12 mouse cellular contexts compared by ENCODE assay signal in the genomic region with DNA sequence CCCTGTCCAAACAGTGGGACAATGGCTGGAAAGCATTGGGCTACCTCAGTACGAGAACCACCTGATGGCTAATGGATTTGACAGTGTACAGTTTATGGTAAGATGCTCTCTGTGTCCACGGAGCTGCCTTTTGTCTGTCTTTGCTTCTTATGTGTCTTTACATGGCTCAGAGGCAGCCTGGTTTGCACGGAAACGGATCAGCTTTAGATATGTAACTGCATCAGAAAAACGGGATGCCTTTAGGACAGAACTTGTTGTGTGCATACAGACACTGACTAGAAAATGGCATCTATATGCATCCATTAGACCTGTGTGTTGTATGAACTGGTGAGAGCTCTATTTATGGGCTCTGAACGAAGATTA.
DNase-seq lines count a peak whose midpoint lies in the region; ATAC-seq and TF ChIP-seq lines count a peak whose summit lies in the region.
"Had no signal": no experiment of that assay in that cellular context is flagged by ENCODE, and none has a peak within 500 bp of the region (broad histone marks: within the 10 kb centered on the region; RNA-seq: fewer than 3 reads in every experiment).

No protein-coding gene starts in this region.

- TF ChIP-seq EP300 in heart, adult 2 months (IDR thresholded peaks at IDR 0.05; ENCODE audit: insufficient read depth, low read depth, low read length), result no peak

- H3K4me3 ChIP-seq in heart, embryonic 15.5 days, result peak overlapping the region; percentile 31
- H3K4me3 ChIP-seq in heart, adult 2 months, result no peak overlapping the region
- H3K4me3 ChIP-seq in embryonic facial prominence, embryonic 15.5 days (replicated peaks), result no peak overlapping the region
- no peak overlapping the region for H3K4me3 ChIP-seq in limb, embryonic 13.5 days
- H3K4me3 ChIP-seq: liver, embryonic 13.5 days had no signal

- H3K27ac ChIP-seq in heart, embryonic 15.5 days, result no peak overlapping the region
- no peak overlapping the region for H3K27ac ChIP-seq in heart, adult 2 months
- no peak overlapping the region for H3K27ac ChIP-seq in embryonic facial prominence, embryonic 15.5 days (replicated peaks)
- H3K27ac ChIP-seq in limb, embryonic 13.5 days, result no peak overlapping the region
- H3K27ac ChIP-seq: liver, embryonic 13.5 days had no signal

- TF ChIP-seq POLR2A in heart, adult 2 months (IDR thresholded peaks at IDR 0.05; ENCODE audit: insufficient read depth, low read depth, low read length), result no peak

- WGBS in heart, embryonic 15.5 days, result 56% methylated on average over 6 of the region's 6 CpGs
- 63% methylated on average over 6 of the region's 6 CpGs for WGBS in heart, adult 2 months
- WGBS in embryonic facial prominence, embryonic 15.5 days, result 63% methylated on average over 6 of the region's 6 CpGs
- 73% methylated on average over 6 of the region's 6 CpGs for WGBS in limb, embryonic 13.5 days

- H3K4me2 ChIP-seq in heart, embryonic 15.5 days, result peak overlapping the region; percentile 61
- H3K4me2 ChIP-seq in embryonic facial prominence, embryonic 15.5 days (replicated peaks), result peak overlapping the region; percentile 38; the same call in 1 of the 2 replicates
- peak overlapping the region; percentile 51; the same call in 1 of the 2 replicates for H3K4me2 ChIP-seq in limb, embryonic 13.5 days (replicated peaks)
- H3K4me2 ChIP-seq: liver, embryonic 13.5 days had no signal

- no peaks in the 10 kb centered on the region for H3K79me2 ChIP-seq in heart, adult 2 months (replicated peaks; ENCODE audit: control insufficient read depth, insufficient read depth, low read length)

- 0 out of 2 replicates have a peak, but pooled peaks cover 4% of the 10 kb centered on the region for H3K27me3 ChIP-seq in heart, embryonic 15.5 days
- H3K27me3 ChIP-seq in heart, adult 2 months (ENCODE audit: control insufficient read depth, insufficient read depth, low read length), result no peaks in the 10 kb centered on the region
- H3K27me3 ChIP-seq in embryonic facial prominence, embryonic 15.5 days, result peaks cover 4% of the 10 kb centered on the region; the same call in 1 of the 2 replicates
- H3K27me3 ChIP-seq in limb, embryonic 13.5 days, result 0 out of 2 replicates have a peak, but pooled peaks cover 2% of the 10 kb centered on the region
- H3K27me3 ChIP-seq: CH12.LX; liver, embryonic 13.5 days had no signal

- no peaks in the 10 kb centered on the region for H3K9me3 ChIP-seq in heart, embryonic 15.5 days (replicated peaks)
- no peaks in the 10 kb centered on the region for H3K9me3 ChIP-seq in embryonic facial prominence, embryonic 15.5 days (replicated peaks)
- no peaks in the 10 kb centered on the region for H3K9me3 ChIP-seq in limb, embryonic 13.5 days
- H3K9me3 ChIP-seq: liver, embryonic 13.5 days had no signal

- no peak for ATAC-seq in heart, embryonic 15.5 days (replicated peaks; ENCODE audit: insufficient number of reproducible peaks, insufficient read depth, low FRiP score, low read depth)
- ATAC-seq in embryonic facial prominence, embryonic 15.5 days (ENCODE audit: insufficient number of reproducible peaks, low FRiP score, low TSS enrichment, low read depth), result no peak
- no peak; the same call in 1 of the 2 replicates for ATAC-seq in limb, embryonic 13.5 days (ENCODE audit: low FRiP score, low read depth)

- TF ChIP-seq CTCF in heart, adult 2 months (IDR thresholded peaks at IDR 0.05), result no peak

- H3K4me1 ChIP-seq in heart, embryonic 15.5 days (replicated peaks), result peaks cover 4% of the 10 kb centered on the region
- no peaks in the 10 kb centered on the region for H3K4me1 ChIP-seq in heart, adult 2 months (ENCODE audit: control insufficient read depth, insufficient read depth, low read length)
- H3K4me1 ChIP-seq in embryonic facial prominence, embryonic 15.5 days, result peaks cover 7% of the 10 kb centered on the region; the same call in 1 of the 2 replicates
- peaks cover 9% of the 10 kb centered on the region for H3K4me1 ChIP-seq in limb, embryonic 13.5 days
- H3K4me1 ChIP-seq: liver, embryonic 13.5 days had no signal

- no peak for DNase-seq in heart, adult 2 months
- DNase-seq in Muller cell, postnatal 12 days (ENCODE audit: inconsistent ontology term), result peak; percentile 16
- no peak for DNase-seq in urinary bladder, adult 2 months (ENCODE audit: low spot score)
- no peak for DNase-seq in right cerebral cortex, postnatal 36 days (ENCODE audit: low spot score in 2 of 2)
- DNase-seq in right cerebral cortex, postnatal 25 days, result no peak
- DNase-seq: cerebellum, adult 9-11 months; liver, embryonic 13.5 days; thymus, postnatal 36 days had no signal

- intact Hi-C loops in heart, adult 2 months (cut with DNase I), result no loop called here

- no peak overlapping the region for H3K9ac ChIP-seq in heart, embryonic 15.5 days
- H3K9ac ChIP-seq in heart, adult 2 months (ENCODE audit: low read depth, low read length), result no peak overlapping the region
- H3K9ac ChIP-seq in embryonic facial prominence, embryonic 15.5 days, result no peak overlapping the region
- H3K9ac ChIP-seq in limb, embryonic 13.5 days, result no peak overlapping the region
- H3K9ac ChIP-seq: liver, embryonic 13.5 days had no signal

- H3K36me3 ChIP-seq in heart, embryonic 15.5 days, result no peaks in the 10 kb centered on the region
- no peaks in the 10 kb centered on the region for H3K36me3 ChIP-seq in heart, adult 2 months (ENCODE audit: control insufficient read depth, insufficient read depth, low read length)
- H3K36me3 ChIP-seq in embryonic facial prominence, embryonic 15.5 days, result no peaks in the 10 kb centered on the region
- no peaks in the 10 kb centered on the region for H3K36me3 ChIP-seq in limb, embryonic 13.5 days
- H3K36me3 ChIP-seq: liver, embryonic 13.5 days had no signal
